Mouse (Mus musculus) neural tube, embryonic 11.5 days (tissue): Measurements from ENCODE around the gene Acacb. TPM values are rescaled to one million over a fixed set of nuclear protein-coding genes. Genes with fewer than 3 reads are reported as not detected.

Experiments used
- ATAC-seq: fragments of 200-750 bp; cut with Nextera tagmentation; 2 replicates; pipeline ENCODE4 v1.8.0; 2017; ENCODE audit warnings: moderate number of reproducible peaks, mild to moderate bottlenecking, moderate TSS enrichment, moderate library complexity; ENCODE audit not compliant: insufficient read depth, low FRiP score, low TSS enrichment
- DNase-seq: peaks from one replicate; pipeline ENCODE4 v3.0.0-alpha.2; 2015; ENCODE audit warnings: low spot score
- H3K27ac ChIP-seq: fragments of 300-500 bp; sonication (generic); 2 replicates; pipeline ENCODE4 v1.5.1; 2014; ENCODE audit warnings: low read depth, mild to moderate bottlenecking, low read length
- H3K27me3 ChIP-seq: fragments of 300-500 bp; sonication (generic); 2 replicates; pipeline ENCODE4 v1.6.1; 2014; ENCODE audit warnings: mild to moderate bottlenecking, low read length, mixed read lengths; ENCODE audit not compliant: control insufficient read depth, insufficient read depth
- H3K36me3 ChIP-seq: fragments of 300-500 bp; sonication (generic); 2 replicates; pipeline ENCODE4 v1.6.1; 2014; ENCODE audit warnings: mild to moderate bottlenecking, low read length, moderate library complexity, mixed read lengths; ENCODE audit not compliant: control insufficient read depth, insufficient read depth
- H3K4me1 ChIP-seq: fragments of 300-500 bp; sonication (generic); 2 replicates; pipeline ENCODE4 v1.6.1; 2014; ENCODE audit warnings: low read length, mixed read lengths; ENCODE audit not compliant: control insufficient read depth, insufficient read depth
- H3K4me2 ChIP-seq: fragments of 300-500 bp; sonication (generic); 2 replicates; pipeline ENCODE4 v1.6.1; 2014; ENCODE audit warnings: low read depth, mild to moderate bottlenecking, moderate library complexity
- H3K4me3 ChIP-seq: fragments of 300-500 bp; sonication (generic); 2 replicates; pipeline ENCODE4 v1.5.1; 2014; ENCODE audit warnings: low read depth, low read length
- H3K9ac ChIP-seq: fragments of 300-500 bp; sonication (generic); 2 replicates; pipeline ENCODE4 v1.6.1; 2014; ENCODE audit warnings: mild to moderate bottlenecking, low read length
- H3K9me3 ChIP-seq: fragments of 300-500 bp; sonication (generic); 2 replicates; pipeline ENCODE4 v1.6.1; 2016; ENCODE audit warnings: low read length; ENCODE audit not compliant: control insufficient read depth
- WGBS: fragments of 180-500 bp; shearing (Covaris S2); extraction: QIAGEN DNeasy Blood & Tissue Kit; methylation state at CpG from one replicate; pipeline ENCODE4 v1.1.7; 2014; 5-methylcytosine and 5-hydroxymethylcytosine counted together
- polyA plus RNA-seq: library from polyadenylated mRNA; unstranded; fragments of >200 nt; fragmentation: Nextera tagmentation; extraction: Ambion mirVana; gene quantifications from 2 replicates; pipeline ENCODE4 v1.2.1, GENCODE M21; 2014

Gene Acacb
- polyA plus RNA-seq, 1 experiment from 2014 or later, result 0.82 TPM

- no peak overlapping the region for H3K27ac ChIP-seq
- ATAC-seq (no peak), DNase-seq (no peak)
- no peaks in the 10 kb centered on the region for H3K36me3 ChIP-seq
- H3K4me3 ChIP-seq, result no peak overlapping the region
- H3K9me3 ChIP-seq, result no peaks in the 10 kb centered on the region
- H3K4me2 ChIP-seq, result no peak overlapping the region
- WGBS, result 69% methylated on average over 3 of the region's 3 CpGs
- 0 out of 2 replicates have a peak, but pooled peaks cover 3% of the 10 kb centered on the region for H3K4me1 ChIP-seq
- peaks cover 25% of the 10 kb centered on the region for H3K27me3 ChIP-seq
- H3K9ac ChIP-seq, result no peak overlapping the region
These were observed 143.7 kb downstream of the Acacb start for GRCm38 (mm10) chr5:114290004-114290403.

GRCm38 (mm10) chr5:114296693-114297631, 150.6 kb downstream of the Acacb start:
- ATAC-seq (no peak), DNase-seq (peak; percentile 35)
- Histone ChIP-seq H3K36me3 (no peaks in the 10 kb centered on the region), H3K27ac (no peak overlapping the region), H3K4me3 (no peak overlapping the region), H3K9ac (no peak overlapping the region), H3K27me3 (peaks cover 37% of the 10 kb centered on the region), H3K4me1 (0 out of 2 replicates have a peak, but pooled peaks cover 6% of the 10 kb centered on the region), H3K4me2 (no peak overlapping the region), H3K9me3 (no peaks in the 10 kb centered on the region)
- whole genome bisulfite sequencing, result 16% methylated on average over 22 of the region's 22 CpGs

GRCm38 (mm10) chr5:114298212-114298894, 152.0 kb downstream of the Acacb start:
- Histone ChIP-seq H3K4me2 (no peak overlapping the region), H3K4me3 (no peak overlapping the region), H3K27ac (no peak overlapping the region), H3K9ac (no peak overlapping the region), H3K36me3 (no peaks in the 10 kb centered on the region), H3K4me1 (0 out of 2 replicates have a peak, but pooled peaks cover 6% of the 10 kb centered on the region), H3K9me3 (no peaks in the 10 kb centered on the region), H3K27me3 (peaks cover 38% of the 10 kb centered on the region)
- WGBS, result 73% methylated on average over 18 of the region's 18 CpGs
- ATAC-seq (no peak), DNase-seq (no peak)

GRCm38 (mm10) chr5:114299156-114299855, 153.0 kb downstream of the Acacb start:
- Histone ChIP-seq H3K36me3 (no peaks in the 10 kb centered on the region), H3K9ac (no peak overlapping the region), H3K27me3 (peaks cover 40% of the 10 kb centered on the region), H3K4me2 (peak overlapping the region; percentile 12; the same call in 1 of the 2 replicates), H3K4me1 (0 out of 2 replicates have a peak, but pooled peaks cover 6% of the 10 kb centered on the region), H3K9me3 (no peaks in the 10 kb centered on the region), H3K27ac (no peak overlapping the region), H3K4me3 (no peak overlapping the region)
- DNase-seq, result peak; percentile 61
- WGBS, result 32% methylated on average over 22 of the region's 22 CpGs
- ATAC-seq, result peak; percentile 74

GRCm38 (mm10) chr5:114299883-114300610, 153.7 kb downstream of the Acacb start:
- no peak overlapping the region for H3K4me3 ChIP-seq
- no peak overlapping the region for H3K27ac ChIP-seq
- H3K9ac ChIP-seq, result no peak overlapping the region
- H3K27me3 ChIP-seq, result peaks cover 40% of the 10 kb centered on the region
- no peaks in the 10 kb centered on the region for H3K36me3 ChIP-seq
- 0 out of 2 replicates have a peak, but pooled peaks cover 6% of the 10 kb centered on the region for H3K4me1 ChIP-seq
- H3K4me2 ChIP-seq, result no peak overlapping the region; the same call in 1 of the 2 replicates
- DNase-seq (no peak), ATAC-seq (no peak)
- H3K9me3 ChIP-seq, result no peaks in the 10 kb centered on the region
- whole genome bisulfite sequencing, result 50% methylated on average over 24 of the region's 24 CpGs

Other genes with a start within 250 kb of the Acacb start
- gene Coro1c, start 237.8 kb upstream of the Acacb start, polyA plus RNA-seq, result 256 and 297 TPM in 2 replicates
- 23.9 and 24.5 TPM in 2 replicates for gene Ssh1, start 152.6 kb upstream of the Acacb start, polyA plus RNA-seq
- not detected in 2 replicates for gene Dao, start 142.8 kb upstream of the Acacb start, polyA plus RNA-seq
- gene Usp30, start 81.1 kb upstream of the Acacb start, polyA plus RNA-seq, result 12.7 and 14.5 TPM in 2 replicates
- gene Svop, start 55.0 kb upstream of the Acacb start, polyA plus RNA-seq, result 27.3 and 32.9 TPM in 2 replicates
- gene Alkbh2, start 18.3 kb upstream of the Acacb start, polyA plus RNA-seq, result 12.8 and 13.1 TPM in 2 replicates
- gene Ung, start 16.1 kb upstream of the Acacb start, polyA plus RNA-seq, result 26.6 and 28.0 TPM in 2 replicates
- 1.7 and 1.9 TPM in 2 replicates for gene Foxn4, start 127.3 kb downstream of the Acacb start, polyA plus RNA-seq
- 0.26 and 0.42 TPM in 2 replicates for gene Myo1h, start 142.6 kb downstream of the Acacb start, polyA plus RNA-seq
- 109 and 120 TPM in 2 replicates for gene Kctd10, start 234.0 kb downstream of the Acacb start, polyA plus RNA-seq
- gene Ube3b, start 234.1 kb downstream of the Acacb start, polyA plus RNA-seq, result 57.5 and 60.5 TPM in 2 replicates